Mouse (Mus musculus) E14TG2a.4 (cell line): Measurements from ENCODE around the gene Ubald1.

Experiments used
- CTCF ChIP-seq: conservative IDR thresholded peaks from 2 replicates; pipeline ENCODE4 v1.5.1; 2014; ENCODE audit warnings: low read length
- NANOG ChIP-seq: IDR thresholded peaks from 2 replicates; pipeline ENCODE4 v1.6.1; 2014; ENCODE audit warnings: borderline replicate concordance, low read length, mixed read lengths
- POU5F1 ChIP-seq: IDR thresholded peaks from 2 replicates; pipeline ENCODE4 v1.6.1; 2014; ENCODE audit warnings: low read length, borderline replicate concordance

DNA sequence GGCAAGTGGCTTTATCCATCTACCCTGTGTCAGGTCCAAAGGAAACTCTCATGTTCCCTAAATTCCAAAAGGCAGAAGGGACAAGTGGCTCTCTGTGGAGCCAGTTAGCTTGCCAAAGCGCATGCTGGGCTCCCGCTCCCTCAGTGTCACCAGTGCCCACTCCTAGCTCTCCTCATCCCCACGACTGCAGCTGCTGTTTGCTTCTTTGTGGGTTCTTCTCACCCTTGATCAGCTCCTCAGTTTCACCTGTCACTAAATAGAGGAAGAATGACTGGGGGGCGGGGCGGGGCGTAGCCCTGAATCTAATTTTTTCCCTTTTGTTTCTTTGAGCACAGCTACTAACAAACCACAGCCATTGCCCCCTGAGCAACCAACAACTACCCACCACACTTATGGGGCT is 18.8 kb upstream of the Ubald1 start:
- TF ChIP-seq POU5F1: no peak
- no peak for TF ChIP-seq CTCF
- TF ChIP-seq NANOG: no peak
